Mouse (Mus musculus): ENCODE data around the gene Ano2. TPM values are rescaled to one million over a fixed set of nuclear protein-coding genes. Genes with fewer than 3 reads are reported as not detected.
A peak's percentile ranks its signal among the peaks of the same experiment; 100 is the strongest.

Gene Ano2
- polyA plus RNA-seq, 1 experiment: not detected

- no peaks in the 10 kb centered on the region for H3K4me1 ChIP-seq (ENCODE audit: control insufficient read depth, insufficient read depth, low read length)
- no peak overlapping the region for H3K4me3 ChIP-seq (ENCODE audit: low read depth, low read length)
- no peaks in the 10 kb centered on the region for H3K36me3 ChIP-seq (ENCODE audit: control insufficient read depth, insufficient read depth, low read length, poor library complexity, severe bottlenecking)
- H3K9ac ChIP-seq (ENCODE audit: low read depth, poor library complexity, severe bottlenecking): no peak overlapping the region
- H3K27me3 ChIP-seq (ENCODE audit: control insufficient read depth, insufficient read depth, low read length, poor library complexity, severe bottlenecking): no peaks in the 10 kb centered on the region
- no peak for TF ChIP-seq POLR2A (IDR thresholded peaks at IDR 0.05; ENCODE audit: insufficient read depth, low read length)
- no peak for TF ChIP-seq EP300 (IDR thresholded peaks at IDR 0.05; ENCODE audit: insufficient read depth, low read depth, low read length)
- no peak for TF ChIP-seq CTCF (IDR thresholded peaks at IDR 0.05; ENCODE audit: low read depth, low read length)
- H3K27ac ChIP-seq (ENCODE audit: insufficient read depth, low read length): no peak overlapping the region
- H3K9me3 ChIP-seq (replicated peaks; ENCODE audit: control insufficient read depth, insufficient read depth, low read length, poor library complexity, severe bottlenecking): no peaks in the 10 kb centered on the region
Measured at GRCm38 (mm10) chr6:125925861-125926260, 235.6 kb downstream of the Ano2 start.

DNA sequence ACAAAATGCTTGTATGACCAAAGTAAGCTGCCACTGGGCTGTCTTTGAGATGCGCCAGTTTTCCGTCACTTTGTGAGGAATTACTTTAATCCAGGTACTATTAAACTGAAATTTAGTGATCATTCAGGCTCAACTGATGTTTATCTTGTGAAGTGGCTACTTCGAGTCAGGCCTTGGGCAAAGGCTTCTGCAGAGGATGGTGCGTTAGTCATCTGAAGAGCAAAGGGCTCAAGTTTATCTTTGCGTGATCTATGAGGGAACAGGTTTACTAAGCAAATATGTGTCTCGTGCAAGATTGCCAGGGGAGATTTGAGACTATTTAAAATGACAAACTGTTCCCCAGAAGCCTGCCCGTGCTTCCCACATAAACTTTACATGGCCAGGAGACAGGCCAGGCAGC is 241.7 kb downstream of the Ano2 start:
- Histone ChIP-seq H3K9me3 (replicated peaks; ENCODE audit: control insufficient read depth, insufficient read depth, low read length, poor library complexity, severe bottlenecking) (no peaks in the 10 kb centered on the region), H3K27ac (ENCODE audit: insufficient read depth, low read length) (no peak overlapping the region), H3K36me3 (ENCODE audit: control insufficient read depth, insufficient read depth, low read length, poor library complexity, severe bottlenecking) (no peaks in the 10 kb centered on the region), H3K4me3 (ENCODE audit: low read depth, low read length) (no peak overlapping the region), H3K4me1 (ENCODE audit: control insufficient read depth, insufficient read depth, low read length) (no peaks in the 10 kb centered on the region), H3K27me3 (ENCODE audit: control insufficient read depth, insufficient read depth, low read length, poor library complexity, severe bottlenecking) (no peaks in the 10 kb centered on the region), H3K9ac (ENCODE audit: low read depth, poor library complexity, severe bottlenecking) (no peak overlapping the region)
- TF ChIP-seq POLR2A (IDR thresholded peaks at IDR 0.05; ENCODE audit: insufficient read depth, low read length) (no peak), CTCF (IDR thresholded peaks at IDR 0.05; ENCODE audit: low read depth, low read length) (no peak), EP300 (IDR thresholded peaks at IDR 0.05; ENCODE audit: insufficient read depth, low read depth, low read length) (no peak)

DNA sequence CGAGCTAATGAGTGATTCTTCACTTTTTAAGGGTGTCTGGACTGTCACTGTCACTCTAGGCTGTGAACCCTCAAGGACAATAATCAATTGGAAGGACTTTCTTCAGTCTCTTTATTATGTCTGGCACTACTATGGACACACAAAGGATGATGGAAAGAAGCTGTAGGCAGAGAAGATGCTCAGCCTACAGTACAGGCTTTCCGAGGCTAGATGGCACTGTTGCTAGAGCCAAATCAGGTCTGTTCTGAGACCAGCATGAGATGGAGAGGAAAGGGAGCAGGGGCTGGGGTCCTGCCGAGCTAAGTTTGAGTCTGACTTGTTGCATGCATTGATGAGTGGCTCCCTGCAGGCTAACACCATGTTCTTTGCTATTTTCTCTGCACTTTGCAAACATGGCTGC is 264.7 kb downstream of the Ano2 start:
- no peaks in the 10 kb centered on the region for H3K27me3 ChIP-seq (ENCODE audit: control insufficient read depth, insufficient read depth, low read length, poor library complexity, severe bottlenecking)
- H3K27ac ChIP-seq (ENCODE audit: insufficient read depth, low read length): no peak overlapping the region
- no peaks in the 10 kb centered on the region for H3K4me1 ChIP-seq (ENCODE audit: control insufficient read depth, insufficient read depth, low read length)
- H3K36me3 ChIP-seq (ENCODE audit: control insufficient read depth, insufficient read depth, low read length, poor library complexity, severe bottlenecking): no peaks in the 10 kb centered on the region
- no peaks in the 10 kb centered on the region for H3K9me3 ChIP-seq (replicated peaks; ENCODE audit: control insufficient read depth, insufficient read depth, low read length, poor library complexity, severe bottlenecking)
- H3K4me3 ChIP-seq (ENCODE audit: low read depth, low read length): no peak overlapping the region
- no peak overlapping the region for H3K9ac ChIP-seq (ENCODE audit: low read depth, poor library complexity, severe bottlenecking)
- TF ChIP-seq POLR2A (IDR thresholded peaks at IDR 0.05; ENCODE audit: insufficient read depth, low read length) (no peak), CTCF (IDR thresholded peaks at IDR 0.05; ENCODE audit: low read depth, low read length) (peak; percentile 43), EP300 (IDR thresholded peaks at IDR 0.05; ENCODE audit: insufficient read depth, low read depth, low read length) (no peak)

DNA sequence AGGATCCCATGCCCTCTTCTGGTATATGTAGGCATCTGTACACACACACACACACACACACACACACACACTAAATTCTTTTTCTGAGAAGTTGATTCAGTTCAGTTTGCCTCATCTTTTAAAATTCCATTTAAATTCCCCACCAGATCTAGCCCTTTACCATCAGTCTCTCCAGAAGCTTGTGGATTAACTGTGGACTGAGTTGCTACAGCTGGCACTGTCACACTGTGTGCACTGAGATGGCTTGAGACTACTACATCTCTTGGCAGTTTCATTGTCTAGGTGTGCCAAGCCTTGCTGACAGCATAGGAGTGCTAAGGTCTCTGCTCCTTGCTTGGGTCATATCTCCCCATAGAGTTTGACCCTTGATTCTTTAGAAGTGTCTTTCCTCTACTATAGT is 283.3 kb downstream of the Ano2 start:
- Histone ChIP-seq H3K9me3 (replicated peaks; ENCODE audit: control insufficient read depth, insufficient read depth, low read length, poor library complexity, severe bottlenecking) (no peaks in the 10 kb centered on the region), H3K27ac (ENCODE audit: insufficient read depth, low read length) (no peak overlapping the region), H3K9ac (ENCODE audit: low read depth, poor library complexity, severe bottlenecking) (no peak overlapping the region), H3K4me3 (ENCODE audit: low read depth, low read length) (no peak overlapping the region), H3K4me1 (ENCODE audit: control insufficient read depth, insufficient read depth, low read length) (no peaks in the 10 kb centered on the region), H3K36me3 (ENCODE audit: control insufficient read depth, insufficient read depth, low read length, poor library complexity, severe bottlenecking) (no peaks in the 10 kb centered on the region), H3K27me3 (ENCODE audit: control insufficient read depth, insufficient read depth, low read length, poor library complexity, severe bottlenecking) (no peaks in the 10 kb centered on the region)
- TF ChIP-seq POLR2A (IDR thresholded peaks at IDR 0.05; ENCODE audit: insufficient read depth, low read length): no peak
- no peak for TF ChIP-seq CTCF (IDR thresholded peaks at IDR 0.05; ENCODE audit: low read depth, low read length)
- TF ChIP-seq EP300 (IDR thresholded peaks at IDR 0.05; ENCODE audit: insufficient read depth, low read depth, low read length): no peak

DNA sequence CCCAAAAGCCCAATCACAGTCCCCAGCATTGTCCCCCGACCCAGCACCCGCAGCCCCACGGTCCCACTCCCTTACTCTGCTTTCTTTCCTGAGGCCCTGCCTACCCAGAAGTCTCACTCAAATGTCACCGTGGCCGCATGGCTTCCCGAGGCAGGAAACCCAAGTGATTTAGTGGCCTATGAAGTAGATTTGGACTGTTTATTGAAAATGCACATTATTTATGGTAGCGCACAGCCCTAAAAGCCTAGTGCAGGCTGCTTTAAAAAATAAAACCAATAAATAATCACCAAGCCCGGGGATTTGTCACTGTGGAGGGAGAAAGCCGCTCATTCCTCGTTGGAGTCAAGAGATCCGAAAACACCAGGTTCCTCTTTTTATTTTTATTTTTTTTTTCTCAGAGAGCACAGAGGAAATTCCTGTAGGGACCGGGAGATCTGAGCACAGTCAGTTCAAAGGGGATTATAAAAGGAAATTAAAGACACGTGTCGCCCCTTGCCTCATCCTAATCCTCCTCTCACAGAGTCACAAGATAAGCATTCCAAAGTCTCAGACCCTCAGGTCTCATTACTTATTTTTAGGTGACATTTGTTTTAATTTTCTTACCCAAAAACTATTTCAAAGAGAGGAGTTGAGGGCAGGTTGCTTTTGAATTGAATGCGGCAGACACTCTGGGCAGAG is 285.7 kb downstream of the Ano2 start:
- Histone ChIP-seq H3K4me1 (ENCODE audit: control insufficient read depth, insufficient read depth, low read length) (no peaks in the 10 kb centered on the region), H3K9me3 (replicated peaks; ENCODE audit: control insufficient read depth, insufficient read depth, low read length, poor library complexity, severe bottlenecking) (no peaks in the 10 kb centered on the region), H3K27me3 (ENCODE audit: control insufficient read depth, insufficient read depth, low read length, poor library complexity, severe bottlenecking) (no peaks in the 10 kb centered on the region), H3K27ac (ENCODE audit: insufficient read depth, low read length) (no peak overlapping the region), H3K9ac (ENCODE audit: low read depth, poor library complexity, severe bottlenecking) (no peak overlapping the region), H3K36me3 (ENCODE audit: control insufficient read depth, insufficient read depth, low read length, poor library complexity, severe bottlenecking) (no peaks in the 10 kb centered on the region), H3K4me3 (ENCODE audit: low read depth, low read length) (no peak overlapping the region)
- no peak for TF ChIP-seq POLR2A (IDR thresholded peaks at IDR 0.05; ENCODE audit: insufficient read depth, low read length)
- no peak for TF ChIP-seq CTCF (IDR thresholded peaks at IDR 0.05; ENCODE audit: low read depth, low read length)
- no peak for TF ChIP-seq EP300 (IDR thresholded peaks at IDR 0.05; ENCODE audit: insufficient read depth, low read depth, low read length)

DNA sequence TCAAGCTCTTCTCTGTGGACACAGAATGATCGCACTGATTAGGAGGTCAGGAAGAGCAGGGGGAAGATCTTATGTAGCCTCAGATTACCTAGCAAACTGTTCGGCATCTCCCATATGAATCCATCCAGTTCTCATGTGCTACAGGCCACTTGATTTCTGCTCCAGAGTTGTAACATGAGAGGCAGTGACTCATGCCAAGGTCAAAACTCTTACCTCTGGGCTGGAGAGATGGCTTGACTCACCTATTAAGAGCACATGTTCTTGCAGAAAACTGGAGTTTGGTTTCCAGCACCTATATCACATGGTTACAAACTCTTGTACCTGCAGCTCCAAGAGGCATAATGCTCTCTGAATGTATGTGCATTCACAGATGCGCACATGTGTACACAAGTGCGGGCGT is 289.4 kb downstream of the Ano2 start:
- Histone ChIP-seq H3K9ac (ENCODE audit: low read depth, poor library complexity, severe bottlenecking) (no peak overlapping the region), H3K27me3 (ENCODE audit: control insufficient read depth, insufficient read depth, low read length, poor library complexity, severe bottlenecking) (no peaks in the 10 kb centered on the region), H3K9me3 (replicated peaks; ENCODE audit: control insufficient read depth, insufficient read depth, low read length, poor library complexity, severe bottlenecking) (no peaks in the 10 kb centered on the region), H3K36me3 (ENCODE audit: control insufficient read depth, insufficient read depth, low read length, poor library complexity, severe bottlenecking) (no peaks in the 10 kb centered on the region), H3K4me1 (ENCODE audit: control insufficient read depth, insufficient read depth, low read length) (no peaks in the 10 kb centered on the region), H3K27ac (ENCODE audit: insufficient read depth, low read length) (no peak overlapping the region), H3K4me3 (ENCODE audit: low read depth, low read length) (no peak overlapping the region)
- no peak for TF ChIP-seq POLR2A (IDR thresholded peaks at IDR 0.05; ENCODE audit: insufficient read depth, low read length)
- TF ChIP-seq CTCF (IDR thresholded peaks at IDR 0.05; ENCODE audit: low read depth, low read length): no peak

All from ES-Bruce4 (cell line).